ENCODE assay signal across 10 mouse cellular contexts in genomic region chr7:19955861-19956260, GRCm38 (mm10). TPM values are rescaled to one million over a fixed set of nuclear protein-coding genes. Genes with fewer than 3 reads are reported as not detected.
"Had no signal": no experiment of that assay in that cellular context is flagged by ENCODE, and none has a peak within 500 bp of the region (broad histone marks: within the 10 kb centered on the region; RNA-seq: fewer than 3 reads in every experiment).

No protein-coding gene starts in this region.

- H3K9ac ChIP-seq: kidney, embryonic 15.5 days; limb, embryonic 13.5 days; liver, embryonic 13.5 days; midbrain, embryonic 15.5 days; neural tube, embryonic 12.5 days; stomach, embryonic 15.5 days had no signal

- H3K4me1 ChIP-seq: limb, embryonic 13.5 days; midbrain, embryonic 15.5 days; neural tube, embryonic 12.5 days had no signal

- H3K4me2 ChIP-seq: kidney, embryonic 15.5 days; limb, embryonic 13.5 days; liver, embryonic 13.5 days; midbrain, embryonic 15.5 days; neural tube, embryonic 12.5 days; stomach, embryonic 15.5 days had no signal

- H3K27me3 ChIP-seq: kidney, embryonic 15.5 days; limb, embryonic 13.5 days; liver, embryonic 13.5 days; midbrain, embryonic 15.5 days; neural tube, embryonic 12.5 days; stomach, embryonic 15.5 days had no signal

- H3K27ac ChIP-seq: kidney, embryonic 15.5 days; limb, embryonic 13.5 days; liver, embryonic 13.5 days; midbrain, embryonic 15.5 days; neural tube, embryonic 12.5 days; stomach, embryonic 15.5 days had no signal

- H3K9me3 ChIP-seq: kidney, embryonic 15.5 days; limb, embryonic 13.5 days; liver, embryonic 13.5 days; midbrain, embryonic 15.5 days; neural tube, embryonic 12.5 days; stomach, embryonic 15.5 days had no signal

- H3K4me3 ChIP-seq: kidney, embryonic 15.5 days; limb, embryonic 13.5 days; liver, embryonic 13.5 days; midbrain, embryonic 15.5 days; neural tube, embryonic 12.5 days; stomach, embryonic 15.5 days had no signal

- H3K36me3 ChIP-seq: kidney, embryonic 15.5 days; limb, embryonic 13.5 days; liver, embryonic 13.5 days; midbrain, embryonic 15.5 days; neural tube, embryonic 12.5 days; stomach, embryonic 15.5 days had no signal

RNA-seq across cellular contexts. Expression of gene Igsf23, which starts 5.3 kb away (rescaled TPM):
- polyA plus RNA-seq: midbrain, embryonic 15.5 days; neural tube, embryonic 12.5 days had no signal

RNA-seq across cellular contexts. Expression of gene Ceacam20, which starts 9.4 kb away (rescaled TPM):
- polyA plus RNA-seq: kidney, embryonic 15.5 days; limb, embryonic 13.5 days; liver, embryonic 13.5 days; midbrain, embryonic 15.5 days; neural tube, embryonic 12.5 days; spleen, adult 2 months; urinary bladder, adult 2 months had no signal

RNA-seq across cellular contexts. Expression of gene Nlrp9b, which starts 35.4 kb away (rescaled TPM):
- polyA plus RNA-seq: kidney, adult 2 months; kidney, embryonic 15.5 days; limb, embryonic 13.5 days; liver, embryonic 13.5 days; lung, adult 2 months; midbrain, embryonic 15.5 days; neural tube, embryonic 12.5 days; spleen, adult 2 months; stomach, embryonic 15.5 days; urinary bladder, adult 2 months had no signal
